Mouse (Mus musculus): Measurements from ENCODE around the gene Ergic2. TPM values are rescaled to one million over a fixed set of nuclear protein-coding genes. Genes with fewer than 3 reads are reported as not detected.

The Ergic2 gene
- polyA plus RNA-seq, 1 experiment from 2014 or later, result 245 TPM

- Histone ChIP-seq H3K4me3 (ENCODE audit: low read length) (no peak overlapping the region), H3K9me3 (ENCODE audit: control insufficient read depth, low read length) (no peaks in the 10 kb centered on the region), H3K4me1 (ENCODE audit: control insufficient read depth, insufficient read depth, low read length) (no peaks in the 10 kb centered on the region), H3K4me2 (replicated peaks; ENCODE audit: low read depth, low read length) (no peak overlapping the region), H3K36me3 (ENCODE audit: control insufficient read depth, insufficient read depth, low read length) (no peaks in the 10 kb centered on the region), H3K27me3 (ENCODE audit: control insufficient read depth, insufficient read depth, low read length) (no peaks in the 10 kb centered on the region), H3K27ac (ENCODE audit: low read depth, low read length) (no peak overlapping the region), H3K9ac (ENCODE audit: low read depth, low read length) (no peak overlapping the region)
- WGBS, result 83% methylated on average over 10 of the region's 10 CpGs
- no peak for ATAC-seq (ENCODE audit: low FRiP score, low TSS enrichment)
These were observed 79.9 kb downstream of the Ergic2 start for GRCm38 (mm10) chr6:148132314-148132713.

Other genes with a start within 250 kb of the Ergic2 start
- 3.7 and 4.3 TPM in 2 replicates for gene Far2, start 165.1 kb downstream of the Ergic2 start, polyA plus RNA-seq (2014; fragmentation: Nextera tagmentation; extraction: Ambion mirVana)
- gene Tmtc1, start 232.0 kb upstream of the Ergic2 start, polyA plus RNA-seq (2014; fragmentation: Nextera tagmentation; extraction: Ambion mirVana), result 1.4 and 2.5 TPM in 2 replicates